Mouse (Mus musculus): ENCODE measurements at regions not wholly inside any gene's neighbourhood (a gene's known extent, or its start where the extent isn't known, plus 50 kb on each side); places are given as distances from the start of the nearest gene placed in this dataset.

DNA sequence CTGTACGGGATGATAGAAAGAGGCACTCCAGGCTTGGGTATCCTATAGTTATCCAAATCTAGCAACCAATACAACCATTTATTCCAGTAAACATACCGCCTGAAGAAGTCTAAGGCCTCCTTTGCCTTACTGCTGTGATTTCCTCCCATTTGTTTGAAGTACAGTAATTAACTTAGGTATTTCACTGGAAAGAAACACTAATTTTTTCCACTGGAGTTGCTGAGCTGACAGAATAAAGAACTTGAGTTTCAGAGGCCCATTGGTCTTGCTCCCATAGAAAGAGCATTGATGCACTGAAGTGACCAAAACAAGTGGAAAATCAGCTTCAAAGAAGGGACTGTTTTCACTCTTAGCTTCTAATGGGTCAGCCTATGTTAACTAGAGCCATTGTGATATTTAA is 1100.8 kb upstream of the Gm7489 start:
- no peak for DNase-seq
- Histone ChIP-seq H3K4me3 (ENCODE audit: control insufficient read depth, insufficient read depth, low read length) (no peak overlapping the region), H3K27ac (ENCODE audit: control insufficient read depth, insufficient read depth, low read length) (no peak overlapping the region), H3K27me3 (ENCODE audit: control insufficient read depth, insufficient read depth, low read length) (no peaks in the 10 kb centered on the region), H3K36me3 (ENCODE audit: control insufficient read depth, insufficient read depth, low read length) (no peaks in the 10 kb centered on the region), H3K4me1 (replicated peaks; ENCODE audit: control insufficient read depth, insufficient read depth, low read length) (no peaks in the 10 kb centered on the region)
- 99% methylated on average over 2 of the region's 2 CpGs for WGBS
- no peak for TF ChIP-seq CTCF (IDR thresholded peaks at IDR 0.05; ENCODE audit: borderline replicate concordance, control insufficient read depth, extremely low read depth, insufficient read depth, low read length, poor library complexity)
- TF ChIP-seq POLR2A (IDR thresholded peaks at IDR 0.05; ENCODE audit: control insufficient read depth, extremely low read depth, insufficient read depth, low read length, poor library complexity) = no peak

DNA sequence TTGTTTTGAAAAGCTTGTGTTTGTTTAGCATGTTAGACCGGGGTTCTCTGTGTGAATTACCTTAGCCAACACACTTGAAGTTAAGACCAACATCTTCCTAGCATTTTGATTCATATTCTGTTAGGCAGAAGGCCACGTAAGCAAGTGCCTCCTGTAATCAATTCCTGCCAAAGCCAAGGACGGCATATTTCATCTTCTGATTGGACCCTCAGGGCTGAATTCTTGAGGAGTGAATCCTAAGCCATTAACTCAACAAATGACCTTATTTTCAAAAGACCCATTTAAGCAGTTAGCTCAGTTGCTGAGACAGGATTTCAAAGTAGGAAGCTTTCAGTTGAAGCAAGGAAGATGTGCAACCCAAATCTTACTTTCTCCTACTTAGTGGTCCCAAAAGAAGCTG is 1099.5 kb upstream of the Gm7489 start:
- H3K4me1 ChIP-seq (replicated peaks; ENCODE audit: control insufficient read depth, insufficient read depth, low read length) = no peaks in the 10 kb centered on the region
- H3K27me3 ChIP-seq (ENCODE audit: control insufficient read depth, insufficient read depth, low read length) = no peaks in the 10 kb centered on the region
- H3K27ac ChIP-seq (ENCODE audit: control insufficient read depth, insufficient read depth, low read length) = no peak overlapping the region
- no peaks in the 10 kb centered on the region for H3K36me3 ChIP-seq (ENCODE audit: control insufficient read depth, insufficient read depth, low read length)
- H3K4me3 ChIP-seq (ENCODE audit: control insufficient read depth, insufficient read depth, low read length) = no peak overlapping the region
- DNase-seq = no peak
- TF ChIP-seq CTCF (IDR thresholded peaks at IDR 0.05; ENCODE audit: borderline replicate concordance, control insufficient read depth, extremely low read depth, insufficient read depth, low read length, poor library complexity) (no peak), POLR2A (IDR thresholded peaks at IDR 0.05; ENCODE audit: control insufficient read depth, extremely low read depth, insufficient read depth, low read length, poor library complexity) (no peak)
- 93% methylated on average over 3 of the region's 3 CpGs for WGBS

GRCm38 (mm10) chr15:52785976-52786375 is 1098.7 kb upstream of the Gm7489 start:
- WGBS = 96% methylated on average over 8 of the region's 8 CpGs
- no peak for DNase-seq
- Histone ChIP-seq H3K27ac (ENCODE audit: control insufficient read depth, insufficient read depth, low read length) (no peak overlapping the region), H3K4me1 (replicated peaks; ENCODE audit: control insufficient read depth, insufficient read depth, low read length) (no peaks in the 10 kb centered on the region), H3K4me3 (ENCODE audit: control insufficient read depth, insufficient read depth, low read length) (no peak overlapping the region), H3K27me3 (ENCODE audit: control insufficient read depth, insufficient read depth, low read length) (no peaks in the 10 kb centered on the region), H3K36me3 (ENCODE audit: control insufficient read depth, insufficient read depth, low read length) (no peaks in the 10 kb centered on the region)
- no peak for TF ChIP-seq CTCF (IDR thresholded peaks at IDR 0.05; ENCODE audit: borderline replicate concordance, control insufficient read depth, extremely low read depth, insufficient read depth, low read length, poor library complexity)
- TF ChIP-seq POLR2A (IDR thresholded peaks at IDR 0.05; ENCODE audit: control insufficient read depth, extremely low read depth, insufficient read depth, low read length, poor library complexity) = no peak

- 90% methylated on average over 4 of the region's 4 CpGs for WGBS
- Histone ChIP-seq H3K4me1 (replicated peaks; ENCODE audit: control insufficient read depth, insufficient read depth, low read length) (no peaks in the 10 kb centered on the region), H3K36me3 (ENCODE audit: control insufficient read depth, insufficient read depth, low read length) (no peaks in the 10 kb centered on the region), H3K27ac (ENCODE audit: control insufficient read depth, insufficient read depth, low read length) (no peak overlapping the region), H3K27me3 (ENCODE audit: control insufficient read depth, insufficient read depth, low read length) (no peaks in the 10 kb centered on the region), H3K4me3 (ENCODE audit: control insufficient read depth, insufficient read depth, low read length) (no peak overlapping the region)
- DNase-seq = no peak
- TF ChIP-seq CTCF (IDR thresholded peaks at IDR 0.05; ENCODE audit: borderline replicate concordance, control insufficient read depth, extremely low read depth, insufficient read depth, low read length, poor library complexity) (no peak), POLR2A (IDR thresholded peaks at IDR 0.05; ENCODE audit: control insufficient read depth, extremely low read depth, insufficient read depth, low read length, poor library complexity) (no peak)
Observed at GRCm38 (mm10) chr15:52805479-52806199, 1079.1 kb upstream of the Gm7489 start.

DNA sequence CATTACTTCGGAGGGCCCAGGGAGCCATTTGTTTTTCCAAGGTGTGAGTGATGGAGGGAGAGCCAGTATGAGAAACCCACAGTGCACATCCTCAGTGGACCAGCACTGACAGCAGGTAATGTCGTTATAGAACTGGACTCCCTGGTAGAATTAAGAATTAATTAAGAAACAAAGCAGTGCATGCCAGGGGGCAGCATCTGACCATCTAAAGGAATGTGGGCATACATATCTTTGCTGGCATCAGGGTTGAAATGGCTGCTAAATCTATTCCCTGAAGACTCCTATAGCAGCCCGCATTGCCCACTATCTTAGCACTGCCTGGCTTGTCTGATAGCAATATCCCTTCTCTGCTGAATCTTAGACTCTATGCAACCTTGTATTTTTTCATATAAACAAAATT is 1076.1 kb upstream of the Gm7489 start:
- no peaks in the 10 kb centered on the region for H3K36me3 ChIP-seq (ENCODE audit: control insufficient read depth, insufficient read depth, low read length)
- DNase-seq = no peak
- TF ChIP-seq POLR2A (IDR thresholded peaks at IDR 0.05; ENCODE audit: control insufficient read depth, extremely low read depth, insufficient read depth, low read length, poor library complexity) (no peak), CTCF (IDR thresholded peaks at IDR 0.05; ENCODE audit: borderline replicate concordance, control insufficient read depth, extremely low read depth, insufficient read depth, low read length, poor library complexity) (no peak)
- H3K27ac ChIP-seq (ENCODE audit: control insufficient read depth, insufficient read depth, low read length) = no peak overlapping the region
- 89% methylated on average over 3 of the region's 3 CpGs for WGBS
- no peak overlapping the region for H3K4me3 ChIP-seq (ENCODE audit: control insufficient read depth, insufficient read depth, low read length)
- H3K27me3 ChIP-seq (ENCODE audit: control insufficient read depth, insufficient read depth, low read length) = no peaks in the 10 kb centered on the region
- H3K4me1 ChIP-seq (replicated peaks; ENCODE audit: control insufficient read depth, insufficient read depth, low read length) = no peaks in the 10 kb centered on the region

GRCm38 (mm10) chr15:52820796-52821195 is 1063.9 kb upstream of the Gm7489 start:
- WGBS = 96% methylated on average over 6 of the region's 6 CpGs
- H3K36me3 ChIP-seq (ENCODE audit: control insufficient read depth, insufficient read depth, low read length) = no peaks in the 10 kb centered on the region
- no peak for TF ChIP-seq CTCF (IDR thresholded peaks at IDR 0.05; ENCODE audit: borderline replicate concordance, control insufficient read depth, extremely low read depth, insufficient read depth, low read length, poor library complexity)
- TF ChIP-seq POLR2A (IDR thresholded peaks at IDR 0.05; ENCODE audit: control insufficient read depth, extremely low read depth, insufficient read depth, low read length, poor library complexity) = no peak
- no peak overlapping the region for H3K4me3 ChIP-seq (ENCODE audit: control insufficient read depth, insufficient read depth, low read length)
- H3K27me3 ChIP-seq (ENCODE audit: control insufficient read depth, insufficient read depth, low read length) = no peaks in the 10 kb centered on the region
- no peak overlapping the region for H3K27ac ChIP-seq (ENCODE audit: control insufficient read depth, insufficient read depth, low read length)
- no peaks in the 10 kb centered on the region for H3K4me1 ChIP-seq (replicated peaks; ENCODE audit: control insufficient read depth, insufficient read depth, low read length)
- no peak for DNase-seq

GRCm38 (mm10) chr15:52836896-52837295 is 1047.8 kb upstream of the Gm7489 start:
- WGBS = 94% methylated on average over 2 of the region's 2 CpGs
- no peak for TF ChIP-seq CTCF (IDR thresholded peaks at IDR 0.05; ENCODE audit: borderline replicate concordance, control insufficient read depth, extremely low read depth, insufficient read depth, low read length, poor library complexity)
- no peak for TF ChIP-seq POLR2A (IDR thresholded peaks at IDR 0.05; ENCODE audit: control insufficient read depth, extremely low read depth, insufficient read depth, low read length, poor library complexity)
- no peaks in the 10 kb centered on the region for H3K27me3 ChIP-seq (ENCODE audit: control insufficient read depth, insufficient read depth, low read length)
- no peaks in the 10 kb centered on the region for H3K36me3 ChIP-seq (ENCODE audit: control insufficient read depth, insufficient read depth, low read length)
- H3K4me1 ChIP-seq (replicated peaks; ENCODE audit: control insufficient read depth, insufficient read depth, low read length) = no peaks in the 10 kb centered on the region
- DNase-seq = no peak
- no peak overlapping the region for H3K27ac ChIP-seq (ENCODE audit: control insufficient read depth, insufficient read depth, low read length)
- H3K4me3 ChIP-seq (ENCODE audit: control insufficient read depth, insufficient read depth, low read length) = no peak overlapping the region

Data from thymus, adult 2 months (tissue).